Mouse (Mus musculus) forebrain, embryonic 14.5 days (tissue): Measurements from ENCODE around the gene Fcho2. TPM values are rescaled to one million over a fixed set of nuclear protein-coding genes. Genes with fewer than 3 reads are reported as not detected.

Experiments
- ATAC-seq: fragments of 200-750 bp; cut with Nextera tagmentation; 2 replicates; pipeline ENCODE4 v1.8.0; 2017; ENCODE audit warnings: mild to moderate bottlenecking, moderate library complexity
- DNase-seq: peaks from one replicate; pipeline ENCODE4 v3.0.0-alpha.2; 2015; ENCODE audit warnings: low spot score
- H3K27ac ChIP-seq: fragments of 300-500 bp; sonication (generic); 2 replicates; pipeline ENCODE4 v1.5.1; 2014; ENCODE audit warnings: low read depth, mild to moderate bottlenecking, control low read depth, low read length, moderate library complexity
- H3K27me3 ChIP-seq: fragments of 300-500 bp; sonication (generic); replicated peaks from 2 replicates; pipeline ENCODE4 v1.6.1; 2014; ENCODE audit warnings: low read length, control low read depth, mixed read lengths; ENCODE audit not compliant: control insufficient read depth, insufficient read depth
- H3K36me3 ChIP-seq: fragments of 300-500 bp; sonication (generic); 2 replicates; pipeline ENCODE4 v1.6.1; 2014; ENCODE audit warnings: low read length, control low read depth; ENCODE audit not compliant: control insufficient read depth, insufficient read depth
- H3K4me1 ChIP-seq: fragments of 300-500 bp; sonication (generic); 2 replicates; pipeline ENCODE4 v1.6.1; 2014; ENCODE audit warnings: antibody characterized with exemption, low read length, control low read depth; ENCODE audit not compliant: control insufficient read depth, insufficient read depth
- H3K4me2 ChIP-seq: fragments of 300-500 bp; sonication (generic); 2 replicates; pipeline ENCODE4 v1.6.1; 2014; ENCODE audit warnings: mild to moderate bottlenecking, control low read depth, low read length
- H3K4me3 ChIP-seq: fragments of 300-500 bp; sonication (generic); 2 replicates; pipeline ENCODE4 v1.5.1; 2014; ENCODE audit warnings: low read depth, low read length, control low read depth
- H3K9ac ChIP-seq: fragments of 300-500 bp; sonication (generic); 2 replicates; pipeline ENCODE4 v1.6.1; 2014; ENCODE audit warnings: mild to moderate bottlenecking, low read length, control low read depth, moderate library complexity
- H3K9me3 ChIP-seq: fragments of 300-500 bp; sonication (generic); replicated peaks from 2 replicates; pipeline ENCODE4 v1.6.1; 2016; ENCODE audit warnings: low read length, control low read depth, mixed read lengths; ENCODE audit not compliant: control insufficient read depth
- WGBS: fragments of 180-500 bp; shearing (Covaris S2); extraction: QIAGEN DNeasy Blood & Tissue Kit; methylation state at CpG from one replicate; pipeline ENCODE4 v1.1.7; 2014; 5-methylcytosine and 5-hydroxymethylcytosine counted together
- polyA plus RNA-seq: library from polyadenylated mRNA; unstranded; fragments of >200 nt; fragmentation: Nextera tagmentation; extraction: Ambion mirVana; gene quantifications from 2 replicates; pipeline ENCODE4 v1.2.1, GENCODE M21; 2014

Fcho2 gene
- polyA plus RNA-seq, 1 experiment from 2014 or later: 14.7 TPM

GRCm38 (mm10) chr13:98715443-98715990 lies 99.7 kb downstream of the Fcho2 start:
- Histone ChIP-seq H3K9ac (no peak overlapping the region), H3K27me3 (no peaks in the 10 kb centered on the region), H3K4me1 (no peaks in the 10 kb centered on the region), H3K36me3 (no peaks in the 10 kb centered on the region), H3K4me2 (no peak overlapping the region), H3K4me3 (no peak overlapping the region), H3K9me3 (no peaks in the 10 kb centered on the region), H3K27ac (no peak overlapping the region)
- DNase-seq (no peak), ATAC-seq (no peak)
- 85% methylated on average over 6 of the region's 6 CpGs for WGBS

DNA sequence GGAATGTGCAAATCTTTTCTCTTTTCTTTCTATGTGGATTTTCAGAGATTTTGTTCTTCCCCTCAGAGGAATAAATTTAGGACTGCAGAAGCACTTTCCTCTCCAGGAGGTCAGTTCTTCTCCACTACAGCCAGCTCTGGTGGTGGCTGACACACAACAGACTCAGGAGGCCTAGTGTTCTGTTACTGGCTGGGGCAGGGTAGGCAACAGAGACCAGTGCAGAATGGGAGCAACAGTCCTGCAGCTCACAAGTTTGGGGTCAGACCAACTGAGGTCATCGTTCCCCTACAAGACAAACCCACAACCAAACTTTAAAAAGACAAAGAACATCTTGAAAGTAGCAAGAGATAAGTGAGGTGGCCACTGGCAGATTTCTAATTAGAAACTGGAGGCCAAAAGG lies 104.6 kb downstream of the Fcho2 start:
- no peak overlapping the region for H3K27ac ChIP-seq
- no peaks in the 10 kb centered on the region for H3K4me1 ChIP-seq
- H3K9me3 ChIP-seq: no peaks in the 10 kb centered on the region
- no peak overlapping the region for H3K4me3 ChIP-seq
- H3K4me2 ChIP-seq: no peak overlapping the region
- DNase-seq (no peak), ATAC-seq (no peak)
- WGBS: 100% methylated on average over 1 of the region's 1 CpGs
- no peaks in the 10 kb centered on the region for H3K27me3 ChIP-seq
- no peaks in the 10 kb centered on the region for H3K36me3 ChIP-seq
- H3K9ac ChIP-seq: no peak overlapping the region

DNA sequence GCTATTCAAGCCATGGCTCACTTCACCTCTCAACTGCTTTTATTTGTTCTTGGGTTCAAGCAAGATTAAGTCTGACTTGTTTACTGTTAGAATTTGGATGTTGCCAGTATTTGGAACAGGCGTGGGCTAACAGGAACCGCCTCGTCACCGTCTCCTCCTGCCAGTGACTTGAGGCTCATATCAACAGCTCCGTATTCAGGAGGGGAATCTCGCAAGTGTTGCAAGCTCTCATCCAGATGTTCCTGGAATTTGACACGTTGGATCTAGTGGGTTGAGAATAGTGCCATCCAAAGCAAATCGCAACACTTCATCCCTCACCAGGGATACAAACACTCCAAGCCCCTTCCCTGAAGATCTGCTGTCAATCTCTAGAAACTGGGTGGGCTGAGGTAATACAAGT lies 105.0 kb downstream of the Fcho2 start:
- Histone ChIP-seq H3K9ac (no peak overlapping the region), H3K27me3 (no peaks in the 10 kb centered on the region), H3K4me2 (no peak overlapping the region), H3K36me3 (no peaks in the 10 kb centered on the region), H3K9me3 (no peaks in the 10 kb centered on the region), H3K27ac (no peak overlapping the region), H3K4me3 (no peak overlapping the region), H3K4me1 (no peaks in the 10 kb centered on the region)
- no peak for DNase-seq
- WGBS: 89% methylated on average over 8 of the region's 8 CpGs
- no peak for ATAC-seq

GRCm38 (mm10) chr13:98705501-98705900 lies 109.7 kb downstream of the Fcho2 start:
- Histone ChIP-seq H3K9me3 (no peaks in the 10 kb centered on the region), H3K27ac (no peak overlapping the region), H3K27me3 (no peaks in the 10 kb centered on the region), H3K36me3 (no peaks in the 10 kb centered on the region), H3K4me3 (no peak overlapping the region), H3K4me1 (no peaks in the 10 kb centered on the region), H3K9ac (no peak overlapping the region), H3K4me2 (no peak overlapping the region)
- WGBS: 79% methylated on average over 4 of the region's 4 CpGs
- no peak for ATAC-seq
- DNase-seq: no peak

DNA sequence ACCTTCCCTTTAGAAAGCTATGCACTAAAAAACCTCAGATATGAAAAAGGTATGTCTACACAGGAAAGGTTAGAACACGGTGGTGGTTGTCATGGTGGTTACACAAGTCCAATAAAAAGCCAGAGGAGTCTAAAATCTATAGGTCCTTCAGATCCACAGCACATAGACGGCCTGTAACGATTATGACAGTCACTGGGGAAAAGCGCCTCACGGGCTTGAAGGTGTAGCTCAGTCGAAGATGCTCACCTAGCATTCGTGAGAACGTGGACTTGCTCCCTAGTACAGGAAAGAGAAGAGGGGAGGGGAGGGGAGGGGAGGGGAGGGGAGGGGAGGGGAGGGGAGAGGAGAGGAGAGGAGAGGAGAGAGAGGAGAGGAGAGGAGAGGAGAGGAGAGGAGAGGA lies 111.5 kb downstream of the Fcho2 start:
- H3K9me3 ChIP-seq: no peaks in the 10 kb centered on the region
- H3K27ac ChIP-seq: no peak overlapping the region
- H3K9ac ChIP-seq: no peak overlapping the region
- no peak overlapping the region for H3K4me3 ChIP-seq
- DNase-seq (no peak), ATAC-seq (no peak)
- no peaks in the 10 kb centered on the region for H3K27me3 ChIP-seq
- 86% methylated on average over 8 of the region's 8 CpGs for WGBS
- no peaks in the 10 kb centered on the region for H3K36me3 ChIP-seq
- no peaks in the 10 kb centered on the region for H3K4me1 ChIP-seq
- H3K4me2 ChIP-seq: no peak overlapping the region

DNA sequence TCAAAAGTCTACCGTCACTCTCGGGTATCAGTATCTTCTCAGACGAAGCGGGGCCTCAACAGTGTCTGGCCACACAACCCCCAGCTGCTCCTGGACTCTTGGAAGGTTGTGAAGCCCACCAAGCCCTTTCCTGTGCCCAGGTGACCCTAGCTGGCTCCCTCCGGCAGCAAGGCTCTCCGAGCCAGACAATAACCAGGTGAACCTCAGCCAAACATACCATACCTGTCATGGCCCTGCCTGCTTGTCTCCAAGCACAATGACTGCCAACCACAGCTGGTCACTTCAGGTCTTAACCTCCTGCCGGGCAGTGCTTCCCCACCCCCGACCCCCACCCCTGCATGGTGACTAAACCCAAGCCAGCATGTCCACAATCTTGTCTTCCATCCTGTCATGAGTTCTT lies 112.9 kb downstream of the Fcho2 start:
- WGBS: 88% methylated on average over 8 of the region's 8 CpGs
- ATAC-seq (no peak), DNase-seq (no peak)

GRCm38 (mm10) chr13:98701309-98701675 lies 114.0 kb downstream of the Fcho2 start:
- 87% methylated on average over 5 of the region's 5 CpGs for WGBS
- H3K27me3 ChIP-seq: no peaks in the 10 kb centered on the region
- ATAC-seq: no peak

More for the DNA sequence above, 112.9 kb downstream of the Fcho2 start:
- no peak overlapping the region for H3K4me2 ChIP-seq
- no peaks in the 10 kb centered on the region for H3K27me3 ChIP-seq
- no peaks in the 10 kb centered on the region for H3K4me1 ChIP-seq
- no peak overlapping the region for H3K27ac ChIP-seq
- no peaks in the 10 kb centered on the region for H3K36me3 ChIP-seq
- no peak overlapping the region for H3K4me3 ChIP-seq
- H3K9ac ChIP-seq: no peak overlapping the region
- no peaks in the 10 kb centered on the region for H3K9me3 ChIP-seq

GRCm38 (mm10) chr13:98700661-98701308 lies 114.5 kb downstream of the Fcho2 start:
- H3K27me3 ChIP-seq: no peaks in the 10 kb centered on the region
- H3K4me2 ChIP-seq: no peak overlapping the region
- DNase-seq (no peak), ATAC-seq (no peak)
- no peak overlapping the region for H3K9ac ChIP-seq
- 64% methylated on average over 10 of the region's 10 CpGs for WGBS
- no peaks in the 10 kb centered on the region for H3K4me1 ChIP-seq
- no peaks in the 10 kb centered on the region for H3K9me3 ChIP-seq
- no peaks in the 10 kb centered on the region for H3K36me3 ChIP-seq
- H3K4me3 ChIP-seq: no peak overlapping the region
- H3K27ac ChIP-seq: no peak overlapping the region

More at GRCm38 (mm10) chr13:98701309-98701675, 114.0 kb downstream of the Fcho2 start:
- no peak overlapping the region for H3K4me3 ChIP-seq
- H3K9me3 ChIP-seq: no peaks in the 10 kb centered on the region
- no peak overlapping the region for H3K4me2 ChIP-seq
- H3K27ac ChIP-seq: no peak overlapping the region
- no peaks in the 10 kb centered on the region for H3K4me1 ChIP-seq
- no peaks in the 10 kb centered on the region for H3K36me3 ChIP-seq
- no peak overlapping the region for H3K9ac ChIP-seq
- no peak for DNase-seq

GRCm38 (mm10) chr13:98699982-98700540 lies 115.2 kb downstream of the Fcho2 start:
- H3K9me3 ChIP-seq: no peaks in the 10 kb centered on the region
- no peak overlapping the region for H3K27ac ChIP-seq
- DNase-seq (no peak), ATAC-seq (no peak)
- WGBS: 87% methylated on average over 5 of the region's 5 CpGs
- no peaks in the 10 kb centered on the region for H3K36me3 ChIP-seq
- no peak overlapping the region for H3K4me2 ChIP-seq
- no peaks in the 10 kb centered on the region for H3K27me3 ChIP-seq
- H3K4me1 ChIP-seq: 0 out of 2 replicates have a peak, but pooled peaks cover under 1% of the 10 kb centered on the region
- no peak overlapping the region for H3K4me3 ChIP-seq
- no peak overlapping the region for H3K9ac ChIP-seq
